Mouse (Mus musculus) stomach, postnatal 0 days (tissue): ENCODE results near the gene Tmem44.

Experiments
- CTCF ChIP-seq: IDR thresholded peaks from 2 replicates; pipeline ENCODE4 v1.5.1; 2016; ENCODE audit warnings: antibody characterized with exemption, low read depth, mild to moderate bottlenecking, moderate library complexity
- EP300 ChIP-seq: optimal IDR thresholded peaks from 2 replicates; pipeline ENCODE3; 2016; ENCODE audit warnings: antibody characterized with exemption

DNA sequence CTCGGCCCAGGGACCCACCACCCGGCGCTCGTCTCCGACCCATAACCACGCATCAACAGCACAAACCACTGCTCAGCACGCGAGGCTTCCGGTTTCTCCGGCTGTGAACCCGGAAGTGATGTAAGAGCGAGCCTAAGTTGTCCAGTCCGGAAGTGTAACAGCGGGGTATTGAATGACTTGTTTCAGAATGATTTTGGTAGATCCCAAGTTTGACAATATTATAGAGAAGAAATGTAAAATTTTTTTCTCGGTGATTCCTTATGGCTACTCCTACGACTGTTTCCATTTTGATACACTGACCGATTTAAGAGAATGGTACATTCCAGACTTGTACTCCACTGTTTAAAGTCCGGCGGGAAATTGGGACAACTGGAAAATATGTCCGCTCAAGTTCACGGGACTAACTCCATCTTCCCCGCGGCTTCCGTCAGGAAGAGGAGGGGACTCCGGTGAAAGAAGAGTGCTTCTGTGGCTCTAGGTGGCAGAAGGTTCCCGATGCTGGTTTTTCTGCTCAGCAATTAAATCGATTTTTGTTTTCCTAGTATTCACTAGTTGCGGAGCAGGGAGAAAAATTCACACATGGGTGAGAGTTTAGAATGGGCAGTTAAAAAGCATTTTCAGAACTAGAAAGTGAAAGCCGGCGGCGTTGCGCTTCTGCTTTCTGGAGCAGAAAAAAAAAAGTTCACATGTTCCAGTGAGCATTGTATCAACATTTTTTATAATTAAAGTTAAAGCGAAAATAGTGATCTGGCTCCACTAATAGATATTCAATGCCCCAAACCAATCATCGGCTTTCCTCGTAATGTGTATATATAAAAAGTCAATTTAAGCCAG, 37.1 kb upstream of the Tmem44 start, which contains the start of gene Lsg1:
- TF ChIP-seq EP300 = peak; percentile 90
- peak; percentile 68 for TF ChIP-seq CTCF
